Mouse (Mus musculus): ENCODE data around the gene Tubb4b.

GRCm38 (mm10) chr2:25185625-25186574 lies 38.6 kb downstream of the Tubb4b start:
- TF ChIP-seq CTCF (IDR thresholded peaks at IDR 0.05; ENCODE audit: insufficient read depth, low read depth, low read length) (no peak), POLR2A (IDR thresholded peaks at IDR 0.05; ENCODE audit: insufficient read depth, low read depth, low read length) (no peak)

Measured in olfactory bulb, adult 2 months (tissue).